Mouse (Mus musculus) megakaryocyte-erythroid progenitor cell, adult 5-6 weeks (primary cell): ENCODE data around the gene Sh3d21. TPM values are rescaled to one million over a fixed set of nuclear protein-coding genes. Genes with fewer than 3 reads are reported as not detected.

Experiments used
- total RNA-seq, 2 experiments: library from RNA; stranded (forward) in 1 of 2; stranded (reverse) in 1 of 2; fragments of 200-1000, 215-1000 nt in 1 of 2; fragments of >200 nt in 1 of 2; fragmentation: Nextera tagmentation in 1 of 2; gene quantifications; 2 replicates each; pipeline ENCODE4 v1.2.3; 2014 to 2017

Gene Sh3d21
- total RNA-seq, 2 experiments from 2014 or later = 0.72 to 1.1 TPM

Other genes starting within 250 kb of the Sh3d21 start
- gene Csf3r, start 138.9 kb downstream of the Sh3d21 start, total RNA-seq (2014; fragmentation: Nextera tagmentation) = 5.4 TPM in 1 of 2 replicates, not detected in the other
- gene Csf3r, start 138.9 kb downstream of the Sh3d21 start, total RNA-seq (2017) = 1.8 and 3.0 TPM in 2 replicates
- gene Mrps15, start 116.6 kb downstream of the Sh3d21 start, total RNA-seq (2014; fragmentation: Nextera tagmentation) = 117 and 156 TPM in 2 replicates
- 85.7 and 87.1 TPM in 2 replicates for gene Mrps15, start 116.6 kb downstream of the Sh3d21 start, total RNA-seq (2017)
- 0.90 and 1.9 TPM in 2 replicates for gene Oscp1, start 104.9 kb downstream of the Sh3d21 start, total RNA-seq (2014; fragmentation: Nextera tagmentation)
- 0.91 and 22.0 TPM in 2 replicates for gene Oscp1, start 104.9 kb downstream of the Sh3d21 start, total RNA-seq (2017)
- gene Lsm10, start 66.9 kb downstream of the Sh3d21 start, total RNA-seq (2014; fragmentation: Nextera tagmentation) = 30.8 and 32.0 TPM in 2 replicates
- gene Lsm10, start 66.9 kb downstream of the Sh3d21 start, total RNA-seq (2017) = 10.5 and 16.7 TPM in 2 replicates
- 12.2 and 14.6 TPM in 2 replicates for gene Stk40, start 59.5 kb downstream of the Sh3d21 start, total RNA-seq (2014; fragmentation: Nextera tagmentation)
- gene Stk40, start 59.5 kb downstream of the Sh3d21 start, total RNA-seq (2017) = 10.0 and 11.7 TPM in 2 replicates
- gene Eva1b, start 15.7 kb downstream of the Sh3d21 start, total RNA-seq (2014; fragmentation: Nextera tagmentation) = not detected in 2 replicates
- gene Eva1b, start 15.7 kb downstream of the Sh3d21 start, total RNA-seq (2017) = 0.91 TPM in 1 of 2 replicates, not detected in the other
- gene Thrap3, start 39.3 kb upstream of the Sh3d21 start, total RNA-seq (2014; fragmentation: Nextera tagmentation) = 266 and 395 TPM in 2 replicates
- 471 and 531 TPM in 2 replicates for gene Thrap3, start 39.3 kb upstream of the Sh3d21 start, total RNA-seq (2017)
- gene Map7d1, start 92.9 kb upstream of the Sh3d21 start, total RNA-seq (2014; fragmentation: Nextera tagmentation) = 6.4 and 8.0 TPM in 2 replicates
- gene Map7d1, start 92.9 kb upstream of the Sh3d21 start, total RNA-seq (2017) = 13.2 and 14.5 TPM in 2 replicates
- gene Trappc3, start 98.8 kb upstream of the Sh3d21 start, total RNA-seq (2014; fragmentation: Nextera tagmentation) = 40.1 and 43.2 TPM in 2 replicates
- 55.9 and 81.1 TPM in 2 replicates for gene Trappc3, start 98.8 kb upstream of the Sh3d21 start, total RNA-seq (2017)
- not detected in 2 replicates for gene Col8a2, start 123.3 kb upstream of the Sh3d21 start, total RNA-seq (2014; fragmentation: Nextera tagmentation)
- gene Col8a2, start 123.3 kb upstream of the Sh3d21 start, total RNA-seq (2017) = not detected in 2 replicates
- gene Adprhl2, start 158.2 kb upstream of the Sh3d21 start, total RNA-seq (2014; fragmentation: Nextera tagmentation) = 30.8 and 33.7 TPM in 2 replicates
- gene Adprhl2, start 158.2 kb upstream of the Sh3d21 start, total RNA-seq (2017) = 22.9 and 28.5 TPM in 2 replicates
- not detected in 2 replicates for gene Tekt2, start 162.2 kb upstream of the Sh3d21 start, total RNA-seq (2014; fragmentation: Nextera tagmentation)
- gene Tekt2, start 162.2 kb upstream of the Sh3d21 start, total RNA-seq (2017) = not detected in 2 replicates